Mouse (Mus musculus) gastrocnemius, adult 8-10 months (tissue): ENCODE results near the gene Cpped1. TPM values are rescaled to one million over a fixed set of nuclear protein-coding genes. Genes with fewer than 3 reads are reported as not detected.

Experiments
- DNase-seq, 2 experiments: peaks; one replicate each; pipeline ENCODE4 v3.0.0; 2022; ENCODE audit warnings: low spot score in 2 of 2
- total RNA-seq, 4 experiments: library from RNA; stranded (reverse); gene quantifications; 2 replicates each; pipeline ENCODE4 v1.2.4; 2022

Cpped1 gene
- 10 to 100 TPM; 29.3 to 37.1 (median 33.5) TPM for total RNA-seq

DNA sequence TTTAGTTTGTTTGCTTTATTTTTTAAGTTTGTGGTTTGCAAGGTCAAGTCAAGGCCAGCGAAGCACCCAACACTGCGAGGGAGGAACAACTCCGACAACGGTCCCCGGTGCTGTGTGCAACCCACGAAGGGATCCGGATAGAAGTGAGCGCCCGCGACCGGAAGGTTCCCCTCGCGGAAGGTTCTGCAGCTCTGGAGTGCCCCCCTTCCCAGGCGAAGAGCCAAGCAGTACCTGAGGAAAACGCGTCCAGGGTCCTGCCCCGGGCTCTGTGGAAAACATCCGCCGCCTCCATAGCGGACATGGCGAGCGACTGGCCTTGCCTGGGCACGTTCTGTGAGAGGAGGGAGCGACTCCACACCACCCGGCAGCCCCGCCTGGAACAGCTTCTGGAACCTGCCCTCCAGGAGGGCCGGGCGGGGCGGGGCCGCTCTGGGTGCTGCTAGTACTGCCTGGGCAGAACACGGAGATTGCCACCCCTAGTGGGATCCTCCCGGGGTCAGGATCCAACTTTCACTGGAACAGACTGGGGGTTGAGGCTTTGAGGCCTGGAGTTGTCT lies at the start of gene Cpped1:
Cpped1 (minus strand) TSS at position 411 of the 557 bp plus-strand sequence.
- peak; percentile 81 to 88 for DNase-seq

DNA sequence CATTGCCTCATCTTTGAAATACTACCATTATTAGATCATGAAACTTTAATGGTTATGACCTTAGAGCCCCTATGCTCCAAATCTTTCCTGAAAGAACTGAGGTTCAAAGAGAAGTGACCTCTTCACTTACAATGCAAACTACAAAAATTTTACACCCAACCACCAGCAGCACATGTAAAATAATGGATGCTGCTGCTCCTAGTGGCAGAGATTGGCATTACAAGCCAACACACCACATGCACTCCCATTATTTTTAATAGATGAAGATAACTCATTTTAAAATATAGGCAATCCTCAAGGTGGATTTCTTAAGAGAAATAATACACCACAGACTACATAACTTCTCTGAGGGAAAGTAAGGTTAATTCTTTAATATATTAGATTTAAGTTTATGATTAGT lies 31.2 kb upstream of the Cpped1 start:
- DNase-seq: peak in 1 of 2 experiments; percentile 30

DNA sequence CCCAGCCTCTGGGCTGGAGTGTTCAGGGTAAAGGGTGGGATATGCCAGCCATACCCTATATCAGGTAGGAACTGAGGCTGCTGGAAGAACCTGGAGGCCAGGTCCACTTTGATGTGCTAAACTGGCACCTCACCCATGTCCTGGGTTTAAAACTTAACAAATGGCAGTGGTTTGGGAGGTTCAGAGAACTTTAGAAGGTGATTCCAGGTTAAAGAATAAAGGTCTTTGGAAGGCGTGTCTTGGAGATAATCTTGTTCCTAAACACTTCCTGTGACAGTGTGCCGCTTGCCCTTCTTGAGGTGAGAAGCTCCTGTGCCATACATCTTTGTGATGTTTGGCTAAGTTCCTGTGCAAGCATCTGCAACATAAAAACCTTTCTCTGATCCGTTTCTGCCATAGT lies 1.6 kb upstream of the Cpped1 start:
- DNase-seq: no peak

DNA sequence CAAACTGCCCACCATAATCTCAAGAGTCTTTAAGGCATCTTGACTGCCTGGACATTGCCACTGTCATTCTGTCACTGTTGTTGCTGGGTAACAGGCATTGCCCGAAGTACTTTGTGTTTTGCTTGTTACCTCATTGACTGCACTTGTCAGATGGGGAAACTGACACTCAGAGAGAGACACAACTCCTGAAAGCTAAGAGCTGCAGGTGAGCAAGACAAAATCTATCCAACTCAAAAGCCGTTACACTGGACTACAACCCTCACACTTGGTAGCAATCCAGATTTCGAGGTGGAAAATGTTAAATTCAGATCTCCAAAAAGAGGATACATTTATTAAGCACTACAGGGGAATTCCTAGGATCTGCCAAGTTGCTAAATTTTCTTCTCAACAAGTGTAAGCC lies 572 bp upstream of the Cpped1 start:
- no peak for DNase-seq

DNA sequence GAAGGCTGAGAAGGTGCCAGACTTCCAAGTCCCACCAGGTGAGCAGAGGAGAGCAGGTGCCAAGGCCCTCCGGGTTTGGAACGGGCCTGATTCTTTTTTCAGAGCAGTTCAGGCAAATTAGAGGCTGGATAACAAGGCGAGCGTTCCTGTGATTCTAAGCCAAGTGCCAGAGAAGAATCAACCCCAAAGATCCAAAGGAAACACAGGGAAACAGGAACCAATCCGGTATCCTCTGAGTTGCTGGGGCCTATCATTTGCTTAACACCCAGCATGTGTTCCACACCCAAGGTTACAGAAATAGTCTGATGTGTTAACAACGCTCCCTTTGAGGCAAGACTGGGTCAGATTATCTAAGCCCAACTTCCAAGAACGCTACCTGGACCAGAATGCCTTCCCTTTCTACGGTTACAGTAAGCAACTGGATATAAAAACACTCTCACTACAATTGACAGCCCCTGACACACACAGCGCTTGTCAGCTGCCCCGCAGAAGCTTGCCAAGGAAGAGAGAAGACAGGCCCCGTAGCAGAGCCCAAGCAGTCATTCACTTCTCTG lies 707 bp downstream of the Cpped1 start:
- peak in 1 of 2 experiments; percentile 11 for DNase-seq

DNA sequence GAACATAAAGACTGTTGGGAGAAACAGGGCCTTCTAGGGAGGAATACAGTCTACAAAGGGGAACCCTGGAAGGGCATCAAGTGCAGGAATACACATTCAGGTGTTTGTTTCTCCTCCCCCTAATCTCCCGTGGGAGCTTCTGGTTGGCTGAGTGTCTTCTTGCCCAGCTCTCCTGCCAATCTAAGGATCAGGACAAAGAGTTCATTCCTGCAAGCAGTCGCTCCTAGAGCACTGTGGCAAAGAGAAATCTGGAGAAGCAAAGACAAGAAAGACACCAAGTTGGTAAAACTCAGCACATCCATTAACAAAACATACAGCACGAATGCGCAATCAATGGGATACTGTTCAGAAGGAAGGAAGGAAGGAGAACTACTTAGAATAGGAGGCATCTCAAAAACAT lies 1.4 kb downstream of the Cpped1 start:
- no peak for DNase-seq

DNA sequence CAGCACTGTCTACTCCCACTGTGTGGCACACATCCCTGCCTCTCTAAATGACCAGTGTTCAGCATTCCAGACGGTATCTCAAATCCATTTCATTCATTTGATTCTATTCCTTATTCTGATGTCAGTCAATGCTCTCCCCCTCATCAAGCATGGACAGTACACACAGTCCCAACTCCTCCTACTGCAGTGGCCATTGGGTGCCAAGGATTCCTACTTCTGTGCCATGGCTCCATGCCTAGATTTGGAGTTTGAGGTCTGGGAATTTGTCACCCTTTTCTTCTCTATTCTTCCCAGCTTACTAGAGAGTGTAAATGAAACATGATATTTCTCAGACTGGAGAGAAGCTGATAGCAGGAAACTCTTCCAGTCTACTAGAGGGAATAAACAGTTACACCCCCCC lies 2.3 kb downstream of the Cpped1 start:
- DNase-seq: no peak

DNA sequence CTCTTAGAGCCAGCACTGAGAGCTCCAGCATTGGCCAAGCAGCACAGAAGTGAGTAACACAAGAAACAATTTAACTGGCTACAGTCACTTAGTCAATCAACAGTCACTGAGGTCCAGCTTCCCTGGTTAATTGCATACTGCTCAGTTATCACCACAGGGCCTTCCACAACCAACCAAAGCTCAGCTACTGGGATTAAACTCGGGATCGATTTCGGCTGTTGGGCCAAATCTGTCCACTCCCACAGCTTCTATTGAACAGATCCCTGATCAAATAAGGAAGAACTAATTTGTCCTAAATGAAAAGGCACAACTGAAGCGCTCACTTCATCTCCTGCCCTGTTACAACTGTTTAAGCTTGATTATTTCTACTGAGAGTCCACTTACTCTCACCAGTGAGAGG lies 4.0 kb downstream of the Cpped1 start:
- DNase-seq: no peak

DNA sequence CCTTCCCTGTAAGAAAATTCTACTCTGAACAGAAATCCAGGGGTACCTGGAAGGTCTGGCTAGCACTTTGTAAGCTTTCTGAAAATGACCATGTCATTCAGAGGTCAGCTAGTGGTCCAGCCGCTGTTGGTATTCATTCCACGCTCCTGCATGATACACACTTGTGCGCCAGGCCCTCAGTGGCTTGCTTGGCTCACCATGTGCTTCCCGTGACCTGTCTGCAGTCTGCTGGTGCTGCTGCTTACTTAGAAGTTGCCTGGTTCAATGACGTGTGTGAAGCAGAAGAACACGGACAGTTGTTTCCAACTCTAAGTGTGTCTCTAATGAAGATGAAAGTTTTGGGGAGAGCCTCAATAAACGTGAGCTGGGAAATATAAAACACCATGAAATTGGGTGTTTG lies 7.2 kb downstream of the Cpped1 start:
- DNase-seq: no peak

DNA sequence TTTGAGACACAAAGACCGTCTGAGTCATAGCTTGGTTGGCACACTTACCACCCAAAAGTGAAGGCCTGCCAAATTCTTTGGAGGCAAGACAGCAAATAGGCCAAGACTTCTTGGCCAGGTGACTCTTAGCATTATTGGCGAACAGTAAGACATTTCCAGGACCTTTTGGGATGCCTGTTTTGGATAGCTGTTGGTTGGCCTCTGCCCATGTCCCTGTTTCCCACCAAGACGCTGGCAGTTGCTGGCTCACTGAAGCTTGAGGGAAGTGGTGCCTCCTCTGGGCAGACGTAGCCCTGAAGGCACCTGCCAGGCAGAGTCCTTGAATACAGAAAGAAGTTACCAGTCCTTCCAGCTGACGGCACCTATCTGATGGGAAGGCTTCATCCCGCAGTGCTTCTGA lies 8.9 kb downstream of the Cpped1 start:
- DNase-seq: no peak

DNA sequence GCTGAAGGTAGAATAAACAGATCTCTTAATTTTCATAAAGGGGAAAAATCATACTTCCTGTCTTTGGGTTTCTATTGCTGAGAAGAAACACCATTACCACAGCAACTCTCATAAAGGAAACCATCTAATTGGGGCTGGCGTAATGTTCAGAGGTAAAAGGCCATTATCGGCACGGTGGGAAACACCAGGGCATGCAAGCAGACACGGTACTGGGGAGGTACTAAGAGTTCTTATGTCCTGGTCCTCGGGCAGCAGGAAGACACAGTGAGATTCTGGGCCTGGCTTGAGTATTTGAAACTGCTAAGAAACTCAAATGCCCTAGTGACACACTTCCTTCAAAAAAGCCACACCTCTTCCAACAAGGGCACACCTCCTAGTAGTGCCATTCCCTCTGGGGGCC lies 12.8 kb downstream of the Cpped1 start:
- no peak for DNase-seq

DNA sequence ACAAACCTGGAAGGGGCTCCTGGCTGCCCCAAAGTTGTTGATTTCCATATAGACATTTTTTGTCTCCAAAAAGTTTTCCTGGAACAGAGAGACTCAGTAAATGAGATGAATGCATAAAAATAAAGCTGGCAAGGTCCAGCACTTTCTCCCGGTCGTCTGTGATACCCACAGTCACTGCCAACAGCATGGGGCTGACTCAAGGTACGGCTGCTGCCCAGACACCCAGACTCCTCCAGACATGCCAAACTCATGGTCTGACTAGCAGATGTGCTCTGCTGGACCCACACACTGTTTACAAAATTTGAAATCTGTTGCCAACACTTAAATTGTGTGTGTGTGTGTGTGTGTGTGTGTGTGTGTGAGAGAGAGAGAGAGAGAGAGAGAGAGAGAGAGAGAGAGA lies 14.4 kb downstream of the Cpped1 start:
- DNase-seq: peak in 1 of 2 experiments; percentile 17

DNA sequence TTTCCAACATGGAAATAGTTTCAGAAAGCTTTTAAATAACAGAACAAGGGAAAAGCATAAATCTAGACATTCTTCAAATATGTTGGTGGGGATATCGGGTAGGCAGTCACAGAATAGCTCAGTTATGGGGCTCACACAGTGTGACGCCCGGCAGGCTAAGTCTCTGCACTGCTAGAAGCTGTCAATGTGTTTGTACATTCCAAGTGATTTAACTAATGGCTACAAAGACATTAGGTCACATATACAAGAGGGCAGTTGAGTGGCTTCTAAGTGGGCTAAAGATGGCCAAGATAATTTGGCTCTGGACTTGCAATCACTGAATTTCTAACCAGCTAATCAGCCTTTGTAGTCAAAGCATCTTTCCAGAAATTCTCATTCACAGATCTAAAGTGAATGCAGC lies 19.1 kb downstream of the Cpped1 start:
- no peak for DNase-seq

DNA sequence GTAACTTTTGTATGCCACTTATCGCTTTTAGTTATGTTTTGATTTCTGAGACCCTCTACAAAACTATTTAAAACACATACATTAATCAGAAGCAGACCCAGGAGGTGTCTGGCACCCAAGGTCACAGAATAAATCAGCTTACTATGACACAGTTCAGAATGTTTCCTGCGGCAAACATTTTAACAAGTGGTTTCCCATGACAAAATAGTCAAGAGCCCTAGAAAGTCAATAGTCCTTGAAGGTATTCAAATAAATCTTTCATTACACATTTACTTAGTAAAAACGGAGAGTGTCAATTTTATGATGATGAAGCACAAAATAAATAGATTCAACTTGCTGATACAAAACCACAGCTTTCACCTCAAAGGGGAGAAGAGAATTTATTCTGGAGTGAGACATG lies 19.5 kb downstream of the Cpped1 start:
- DNase-seq: no peak

DNA sequence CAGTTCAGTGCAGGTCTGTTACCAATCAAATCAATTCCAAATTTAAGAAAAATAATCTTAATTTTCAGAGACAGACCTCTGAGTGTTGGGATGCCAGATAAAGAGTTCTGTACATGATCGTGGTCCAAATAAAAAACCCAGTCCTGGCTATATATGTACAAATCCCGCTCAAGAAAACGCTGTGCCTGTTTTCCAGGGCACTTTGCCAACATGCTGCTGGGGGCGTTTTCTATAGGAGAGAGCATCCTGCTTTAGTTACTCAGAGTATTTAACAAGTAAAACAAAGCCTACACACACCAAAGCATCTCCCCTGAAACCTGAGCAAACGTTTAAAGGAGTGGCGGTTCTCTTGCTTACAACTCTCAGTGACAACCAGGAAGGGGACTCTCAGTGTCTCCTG lies 27.4 kb downstream of the Cpped1 start:
- no peak for DNase-seq

DNA sequence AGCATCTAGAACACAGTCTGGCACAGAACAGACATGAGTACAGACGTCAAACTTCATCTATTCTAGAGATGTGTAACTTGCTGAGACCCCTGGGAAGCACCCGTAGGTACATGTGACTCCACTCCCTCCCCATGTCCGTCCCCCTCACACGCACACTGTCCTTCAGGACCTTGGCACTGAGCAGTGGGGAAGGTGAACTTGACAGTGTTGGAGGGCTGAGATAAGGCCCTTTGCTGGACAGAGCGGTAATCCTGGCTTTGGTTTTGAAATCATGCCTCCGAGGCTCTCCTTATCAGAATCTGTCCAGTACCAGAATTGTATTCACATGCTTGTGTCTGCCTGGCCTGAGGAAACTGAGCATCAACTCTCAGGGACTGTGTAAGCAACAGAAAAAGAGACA lies 28.8 kb downstream of the Cpped1 start:
- DNase-seq: no peak

DNA sequence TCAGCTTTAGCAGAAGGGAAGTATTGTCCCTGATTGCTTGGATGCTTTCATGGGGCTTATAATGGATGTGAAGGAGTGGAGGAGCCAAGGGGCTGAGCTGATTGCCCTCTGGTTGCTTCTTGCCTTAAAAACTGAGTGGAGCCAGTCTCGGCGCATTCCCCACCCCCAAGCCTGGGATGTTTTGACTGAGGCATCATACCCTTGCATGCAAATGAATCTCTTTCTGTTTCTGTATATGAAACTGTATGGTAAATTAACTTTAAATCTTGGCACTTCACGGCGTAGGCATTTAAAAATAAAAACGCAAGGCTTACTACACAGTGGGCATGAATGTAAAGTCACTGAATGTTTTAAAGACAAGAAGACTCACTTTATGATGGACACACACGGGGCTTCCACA lies 30.0 kb downstream of the Cpped1 start:
- DNase-seq: no peak

DNA sequence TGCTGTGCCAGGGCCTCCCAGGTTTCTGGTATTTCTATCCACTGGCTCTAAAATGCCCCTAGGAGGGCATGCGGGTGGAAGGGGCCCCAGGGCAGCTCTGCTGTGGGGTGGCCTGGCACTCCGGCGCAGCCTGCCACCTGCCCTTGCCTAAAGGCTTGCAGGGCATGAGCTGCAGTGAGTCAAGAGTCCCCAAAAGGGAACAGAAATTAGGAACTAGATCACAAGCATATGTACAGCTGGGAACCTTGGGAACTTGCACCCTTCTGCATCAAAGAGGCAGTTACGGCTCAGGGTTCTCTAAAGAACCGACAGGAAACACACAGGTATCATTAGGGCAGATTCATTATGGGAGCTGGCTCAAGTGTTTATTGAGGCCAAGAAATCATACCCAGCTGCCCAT lies 34.0 kb downstream of the Cpped1 start:
- DNase-seq: no peak

DNA sequence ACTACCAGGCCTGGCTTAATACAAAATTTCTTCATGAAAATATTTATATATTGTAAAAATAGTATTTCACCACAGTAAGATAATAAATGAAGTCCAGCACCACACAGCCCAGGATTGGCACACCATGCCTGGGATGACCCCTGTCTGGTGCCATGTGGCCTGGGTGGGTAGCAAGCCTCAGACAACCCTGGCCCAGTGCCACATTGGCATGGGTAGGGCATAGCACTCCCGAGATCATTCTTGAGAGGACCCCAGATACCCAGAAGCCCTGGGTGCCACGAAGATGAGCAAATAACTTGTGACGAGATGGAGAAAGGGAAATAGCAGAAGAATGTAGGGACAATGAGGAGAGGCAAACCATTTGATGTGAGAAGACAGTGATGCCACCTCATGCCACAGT lies 36.0 kb downstream of the Cpped1 start:
- no peak for DNase-seq

DNA sequence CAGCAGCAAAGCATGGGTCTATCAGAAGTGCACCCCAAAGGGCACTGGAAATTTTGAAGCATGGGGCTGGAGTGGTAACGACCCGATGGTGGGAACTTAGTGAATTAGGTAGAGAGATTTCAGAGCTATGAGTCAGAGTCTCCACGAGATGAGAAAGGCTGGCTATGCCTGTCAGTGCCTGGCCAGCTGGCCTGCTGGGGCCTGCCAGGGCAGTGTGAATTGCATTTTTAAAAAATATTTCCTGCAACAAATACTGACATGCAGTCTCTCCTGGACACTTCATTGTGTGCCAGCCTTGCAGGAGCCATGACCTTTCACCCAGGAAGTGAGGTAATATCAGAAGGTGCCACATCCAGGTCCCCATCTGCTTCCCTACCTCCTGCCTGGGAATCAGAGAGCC lies 40.8 kb downstream of the Cpped1 start:
- DNase-seq: no peak

DNA sequence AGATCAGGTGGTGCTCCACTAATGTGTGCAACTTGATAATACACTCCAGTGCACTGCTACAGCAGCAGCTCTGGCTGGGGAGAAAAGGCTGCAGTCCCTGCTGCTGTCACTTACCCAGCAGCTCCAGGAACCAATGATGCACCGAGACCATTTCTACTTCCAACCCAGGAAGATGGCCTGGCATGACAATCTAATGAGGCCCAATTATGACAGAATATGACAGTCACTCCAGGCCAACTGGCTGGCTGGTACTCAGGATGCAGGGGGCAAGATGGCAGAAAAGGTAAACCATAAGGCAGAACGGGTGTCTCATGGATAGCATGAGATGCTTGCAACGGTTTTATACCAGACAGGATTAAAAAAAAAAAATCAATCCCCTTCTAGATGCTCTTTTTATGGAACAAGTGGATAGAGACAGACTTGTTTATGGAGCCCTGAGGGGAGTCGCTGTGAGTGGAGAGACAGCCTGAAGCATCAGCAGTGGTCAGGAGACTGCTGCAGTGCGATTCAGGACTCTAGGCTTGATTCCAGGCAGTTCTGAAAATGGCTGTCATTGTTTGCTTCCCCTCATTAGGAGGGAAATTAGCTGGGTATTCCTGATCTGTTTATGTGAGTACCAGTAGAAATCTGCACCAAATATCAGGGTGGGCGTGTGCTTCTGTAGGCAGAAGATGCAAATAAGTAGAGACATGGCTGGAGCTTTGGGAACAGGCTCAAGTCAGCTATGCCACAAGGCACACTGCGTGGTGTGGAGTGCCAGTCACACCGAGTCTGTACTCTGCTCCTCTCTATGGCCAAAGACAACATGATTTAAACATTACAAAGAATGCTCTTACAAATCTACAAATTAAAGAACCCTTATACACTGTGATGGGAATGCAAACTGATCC lies 56.3 kb downstream of the Cpped1 start:
- no peak for DNase-seq

DNA sequence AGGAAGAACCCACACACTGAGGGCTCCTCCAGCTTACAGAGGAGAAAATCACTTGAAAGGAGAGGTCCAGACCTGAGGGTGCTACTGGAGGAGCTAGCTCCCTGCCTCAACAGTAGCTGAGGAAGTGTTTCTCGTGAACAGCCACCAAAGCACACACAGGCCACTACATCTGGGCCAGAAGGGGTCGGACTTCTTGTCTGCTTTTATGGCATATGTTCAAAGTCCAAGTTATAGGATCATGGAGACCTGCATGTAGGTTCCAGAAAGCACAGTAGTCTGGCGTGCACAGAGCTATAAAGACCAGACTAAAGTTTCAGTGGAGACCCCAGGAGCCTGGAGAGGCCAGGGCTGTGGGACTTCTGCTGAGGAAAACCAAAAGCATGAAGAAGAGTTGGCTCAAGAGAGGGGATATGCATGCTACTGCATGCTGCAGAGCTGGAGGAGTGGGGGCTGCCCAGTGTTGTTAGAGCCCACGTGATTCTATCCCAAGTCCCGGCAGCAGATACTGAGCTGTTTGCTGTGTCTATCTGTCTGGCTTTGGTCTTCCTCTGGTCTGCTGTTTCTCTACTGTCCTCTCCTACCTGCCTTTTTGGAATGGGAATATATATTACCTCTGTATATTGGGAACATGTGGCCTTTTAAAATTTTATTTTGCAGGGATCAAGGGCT lies 60.1 kb downstream of the Cpped1 start:
- no peak for DNase-seq
